Mouse (Mus musculus): ENCODE results near the gene Jak2.

DNA sequence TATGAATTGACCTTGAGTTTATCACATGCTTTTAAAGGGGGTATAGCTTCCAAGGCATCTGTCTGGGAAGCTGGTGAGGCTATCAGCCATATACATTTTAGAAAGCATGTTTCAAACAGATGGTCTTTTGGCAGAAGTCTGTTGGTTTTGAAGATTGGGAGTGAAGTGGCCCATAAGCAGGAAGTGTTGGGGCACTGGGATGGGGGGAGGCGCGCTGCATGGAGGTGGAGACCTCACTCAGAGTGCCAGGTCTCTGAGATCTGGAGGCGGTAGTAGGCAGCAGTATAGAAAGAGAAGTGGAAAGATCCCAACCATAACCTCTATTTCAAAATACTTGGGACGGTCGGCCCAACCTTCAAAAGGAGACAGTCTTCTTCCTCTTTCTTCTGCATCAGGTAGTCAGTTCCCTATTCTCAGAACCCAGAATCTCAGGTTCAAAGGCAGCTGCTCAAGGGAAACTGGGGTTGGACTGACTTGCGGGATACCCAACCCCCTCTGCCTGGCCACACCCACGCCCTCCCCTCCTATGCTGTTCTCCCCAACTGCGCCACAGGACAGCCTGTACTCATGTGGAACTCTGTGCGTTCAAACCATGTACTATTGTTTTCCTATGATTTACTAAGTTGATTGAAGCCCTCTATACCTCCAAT is 23.6 kb upstream of the Jak2 start:
- no peak for TF ChIP-seq CTCF (IDR thresholded peaks at IDR 0.05; ENCODE audit: control insufficient read depth, insufficient read depth, insufficient replicate concordance, low read depth, low read length)
- TF ChIP-seq POLR2A (IDR thresholded peaks at IDR 0.05; ENCODE audit: control insufficient read depth, low read depth, low read length), result no peak

Measured in testis, adult 2 months (tissue).